Mouse (Mus musculus) midbrain, postnatal 0 days (tissue): ENCODE measurements at regions not wholly inside any gene's neighbourhood (a gene's known extent, or its start where the extent isn't known, plus 50 kb on each side); places are given as distances from the start of the nearest gene placed in this dataset.

ENCODE experiments used
- ATAC-seq: fragments of 200-750 bp; cut with Nextera tagmentation; 2 replicates; pipeline ENCODE4 v1.8.0; 2017; ENCODE audit warnings: moderate number of reproducible peaks, mild to moderate bottlenecking, moderate TSS enrichment, moderate library complexity; ENCODE audit not compliant: low FRiP score
- DNase-seq: peaks from one replicate; pipeline ENCODE4 v3.0.0-alpha.2; 2015; ENCODE audit warnings: low spot score
- H3K27ac ChIP-seq: fragments of 300-500 bp; sonication (generic); 2 replicates; pipeline ENCODE4 v1.5.1; 2014; ENCODE audit warnings: low read depth, mild to moderate bottlenecking, low read length, mixed read lengths
- H3K27me3 ChIP-seq: fragments of 300-500 bp; sonication (generic); 2 replicates; pipeline ENCODE4 v1.6.1; 2014; ENCODE audit warnings: low read length, control low read depth, mixed read lengths; ENCODE audit not compliant: insufficient read depth
- H3K36me3 ChIP-seq: fragments of 300-500 bp; sonication (generic); 2 replicates; pipeline ENCODE4 v1.6.1; 2014; ENCODE audit warnings: low read length, control low read depth, mixed read lengths; ENCODE audit not compliant: insufficient read depth
- H3K4me1 ChIP-seq: fragments of 300-500 bp; sonication (generic); 2 replicates; pipeline ENCODE4 v1.6.1; 2014; ENCODE audit warnings: mild to moderate bottlenecking, control low read depth, antibody characterized with exemption, low read length, mixed read lengths; ENCODE audit not compliant: insufficient read depth
- H3K4me2 ChIP-seq: fragments of 300-500 bp; sonication (generic); 2 replicates; pipeline ENCODE4 v1.6.1; 2014; ENCODE audit warnings: low read depth, mild to moderate bottlenecking, low read length, mixed read lengths; ENCODE audit not compliant: poor library complexity, severe bottlenecking
- H3K4me3 ChIP-seq: fragments of 300-500 bp; sonication (generic); 2 replicates; pipeline ENCODE4 v1.5.1; 2014; ENCODE audit warnings: low read depth, mild to moderate bottlenecking, low read length, moderate library complexity
- H3K9ac ChIP-seq: fragments of 300-500 bp; sonication (generic); replicated peaks from 2 replicates; pipeline ENCODE4 v1.6.1; 2014; ENCODE audit warnings: mild to moderate bottlenecking, low read length, moderate library complexity, mixed read lengths; ENCODE audit not compliant: poor library complexity, severe bottlenecking
- H3K9me3 ChIP-seq: fragments of 300-500 bp; sonication (generic); 2 replicates; pipeline ENCODE4 v1.6.1; 2016; ENCODE audit warnings: low read length, control low read depth
- CTCF ChIP-seq: IDR thresholded peaks from 2 replicates; pipeline ENCODE4 v1.5.1; 2016; ENCODE audit warnings: antibody characterized with exemption, mild to moderate bottlenecking
- WGBS: fragments of 180-500 bp; shearing (Covaris S2); extraction: QIAGEN DNeasy Blood & Tissue Kit; methylation state at CpG from one replicate; pipeline ENCODE4 v1.1.7; 2014; 5-methylcytosine and 5-hydroxymethylcytosine counted together

DNA sequence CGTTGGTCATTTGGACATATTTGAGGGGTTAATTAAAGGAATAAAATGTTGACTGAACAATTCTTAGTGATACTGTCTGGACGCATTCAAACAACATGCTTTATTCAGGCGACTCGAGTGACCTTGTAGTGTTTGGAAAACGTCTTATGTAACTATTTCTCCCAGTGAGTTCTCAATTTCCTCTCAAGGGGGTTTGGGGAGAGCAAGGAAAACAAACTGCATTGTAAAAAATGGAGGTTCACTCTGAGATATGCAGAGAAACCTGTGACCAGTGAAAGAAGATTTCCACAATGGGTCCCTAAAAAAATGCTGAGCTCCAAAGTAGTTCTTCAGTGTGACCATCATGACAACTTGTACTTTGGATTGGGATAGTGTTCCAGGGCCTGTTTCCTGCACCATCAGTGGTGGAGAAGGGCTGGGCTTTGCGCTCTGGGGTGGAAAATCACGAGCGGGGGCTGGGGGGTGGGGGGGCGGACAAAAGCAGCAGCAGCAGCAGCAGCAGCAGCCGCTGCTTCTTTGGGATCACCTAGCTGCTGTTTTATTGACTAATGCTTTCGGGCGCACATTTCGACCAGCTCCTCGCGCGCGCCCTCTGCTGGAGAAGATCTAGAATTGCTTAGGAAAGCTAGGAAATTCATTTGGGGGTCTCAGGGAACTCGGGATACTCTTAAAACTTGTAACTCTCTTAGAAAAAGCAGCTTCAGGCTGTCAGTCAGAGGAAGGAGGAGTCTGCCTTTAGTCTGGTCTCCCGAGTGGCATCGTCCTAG is 100.6 kb upstream of the Ralgapa2 start:
- no peaks in the 10 kb centered on the region for H3K9me3 ChIP-seq
- TF ChIP-seq CTCF = peak; percentile 84
- no peak overlapping the region for H3K27ac ChIP-seq
- H3K36me3 ChIP-seq = no peaks in the 10 kb centered on the region
- WGBS = 6% methylated on average over 20 of the region's 20 CpGs
- H3K27me3 ChIP-seq = no peaks in the 10 kb centered on the region
- no peaks in the 10 kb centered on the region for H3K4me1 ChIP-seq
- peak; percentile 42 for DNase-seq
- H3K4me2 ChIP-seq = peak overlapping the region; percentile 44
- peak; percentile 36; the same call in 1 of the 2 replicates for ATAC-seq
- no peak overlapping the region for H3K4me3 ChIP-seq
- no peak overlapping the region for H3K9ac ChIP-seq

DNA sequence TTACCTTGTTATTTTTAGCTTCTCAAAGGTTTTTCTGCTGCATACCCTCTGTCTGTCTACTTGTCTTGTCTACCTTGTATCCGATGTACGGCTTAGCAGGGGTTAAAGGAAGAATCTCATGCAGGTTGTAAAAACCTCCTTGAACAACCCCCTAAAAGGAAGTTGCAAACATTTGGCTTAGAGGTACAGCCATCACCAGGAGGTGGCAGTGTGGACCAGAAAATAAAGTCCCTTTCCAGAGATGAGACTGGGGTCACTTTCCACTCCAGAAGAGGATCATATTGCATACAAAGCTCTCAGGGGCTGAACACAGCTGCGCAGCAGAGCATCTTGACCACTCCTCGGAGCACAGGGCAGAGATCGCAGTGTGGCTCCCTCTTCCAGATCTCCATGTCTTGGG is 109.0 kb upstream of the Ralgapa2 start:
- Histone ChIP-seq H3K9ac (no peak overlapping the region), H3K27ac (no peak overlapping the region), H3K4me3 (no peak overlapping the region), H3K27me3 (peaks cover 18% of the 10 kb centered on the region), H3K4me1 (no peaks in the 10 kb centered on the region), H3K36me3 (no peaks in the 10 kb centered on the region), H3K4me2 (no peak overlapping the region), H3K9me3 (no peaks in the 10 kb centered on the region)
- DNase-seq = peak; percentile 82
- 12% methylated on average over 5 of the region's 5 CpGs for WGBS
- ATAC-seq = no peak
- peak; percentile 85 for TF ChIP-seq CTCF

DNA sequence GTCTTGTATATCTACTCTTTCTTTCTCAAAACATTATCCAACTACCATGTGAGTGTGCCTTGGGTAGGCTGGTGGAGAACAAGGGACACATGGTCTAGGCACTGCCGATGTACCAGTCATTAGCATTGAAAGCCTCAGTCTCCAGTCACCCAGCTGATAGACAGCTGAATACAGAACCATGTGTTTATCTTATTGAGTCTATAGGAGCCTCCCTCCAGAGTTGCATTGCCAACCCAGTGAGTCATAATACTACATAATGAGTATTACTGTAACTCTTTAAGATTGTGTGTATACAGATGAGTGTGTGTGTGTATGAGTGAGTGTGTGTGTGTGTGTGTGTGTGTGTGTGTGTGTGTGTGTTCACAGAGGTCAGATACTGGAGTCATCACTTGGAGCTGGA is 110.9 kb upstream of the Ralgapa2 start:
- Histone ChIP-seq H3K36me3 (no peaks in the 10 kb centered on the region), H3K4me2 (no peak overlapping the region), H3K4me1 (no peaks in the 10 kb centered on the region), H3K27ac (no peak overlapping the region), H3K9me3 (no peaks in the 10 kb centered on the region), H3K9ac (no peak overlapping the region), H3K27me3 (peaks cover 18% of the 10 kb centered on the region), H3K4me3 (no peak overlapping the region)
- DNase-seq (no peak), ATAC-seq (no peak)
- WGBS = 86% methylated on average over 1 of the region's 1 CpGs
- TF ChIP-seq CTCF = no peak

DNA sequence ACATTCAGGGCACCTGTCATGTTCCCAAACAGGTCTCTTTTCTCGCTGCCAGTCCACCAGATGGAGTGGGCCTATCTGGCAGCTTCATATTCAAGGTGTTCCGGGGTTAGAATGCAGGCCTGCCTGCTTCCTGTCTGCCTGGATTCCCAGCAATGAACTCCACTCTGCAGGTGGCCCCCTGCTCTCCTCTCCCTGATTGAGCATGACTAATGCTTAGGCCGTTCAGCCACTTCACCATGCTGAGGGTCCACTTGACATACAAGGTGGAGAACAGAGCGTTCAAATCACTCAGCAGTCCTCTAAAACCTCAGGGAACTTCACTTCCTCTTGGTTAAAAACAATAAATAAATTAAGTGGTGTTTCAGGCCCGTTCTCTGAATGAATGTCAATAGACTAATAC is 112.1 kb upstream of the Ralgapa2 start:
- Histone ChIP-seq H3K4me1 (no peaks in the 10 kb centered on the region), H3K27ac (no peak overlapping the region), H3K9ac (peak overlapping the region; percentile 29; the same call in 1 of the 2 replicates), H3K36me3 (no peaks in the 10 kb centered on the region), H3K27me3 (peaks cover 17% of the 10 kb centered on the region; the same call in 1 of the 2 replicates), H3K9me3 (no peaks in the 10 kb centered on the region), H3K4me3 (no peak overlapping the region), H3K4me2 (no peak overlapping the region)
- WGBS = 40% methylated on average over 5 of the region's 5 CpGs
- DNase-seq (no peak), ATAC-seq (no peak)
- TF ChIP-seq CTCF = no peak

DNA sequence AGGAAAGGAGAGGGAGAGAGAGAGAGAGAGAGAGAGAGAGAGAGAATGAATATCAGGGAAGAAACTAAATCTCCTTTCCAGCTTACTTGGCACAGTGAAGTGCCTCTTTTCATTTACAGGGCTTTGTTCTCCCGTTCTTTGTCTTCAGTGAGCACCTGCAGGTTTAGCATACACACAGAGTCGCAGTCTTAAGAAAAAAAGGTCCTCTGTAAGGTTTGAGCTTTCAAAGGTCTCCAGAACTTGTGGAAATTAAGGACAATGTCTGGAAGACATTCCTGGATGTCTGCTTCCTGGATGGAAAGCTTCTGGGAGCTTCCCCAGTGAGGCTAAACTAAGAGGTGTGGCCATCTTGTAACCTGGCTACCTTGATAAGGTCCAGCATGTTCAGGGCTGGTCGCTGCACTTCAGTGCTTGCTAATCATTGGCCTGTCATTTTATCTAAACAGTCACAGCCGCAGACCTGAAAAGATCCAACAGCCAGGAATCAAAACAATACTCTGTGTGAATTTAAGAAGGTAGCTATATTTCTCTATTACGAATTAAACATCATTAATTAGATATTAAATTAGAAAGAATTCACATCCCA is 113.1 kb upstream of the Ralgapa2 start:
- Histone ChIP-seq H3K4me1 (no peaks in the 10 kb centered on the region), H3K36me3 (no peaks in the 10 kb centered on the region), H3K4me3 (no peak overlapping the region), H3K27ac (no peak overlapping the region), H3K27me3 (0 out of 2 replicates have a peak, but pooled peaks cover 6% of the 10 kb centered on the region), H3K9me3 (no peaks in the 10 kb centered on the region), H3K9ac (no peak overlapping the region), H3K4me2 (no peak overlapping the region)
- 48% methylated on average over 5 of the region's 5 CpGs for WGBS
- DNase-seq = no peak
- TF ChIP-seq CTCF = no peak
- no peak for ATAC-seq

DNA sequence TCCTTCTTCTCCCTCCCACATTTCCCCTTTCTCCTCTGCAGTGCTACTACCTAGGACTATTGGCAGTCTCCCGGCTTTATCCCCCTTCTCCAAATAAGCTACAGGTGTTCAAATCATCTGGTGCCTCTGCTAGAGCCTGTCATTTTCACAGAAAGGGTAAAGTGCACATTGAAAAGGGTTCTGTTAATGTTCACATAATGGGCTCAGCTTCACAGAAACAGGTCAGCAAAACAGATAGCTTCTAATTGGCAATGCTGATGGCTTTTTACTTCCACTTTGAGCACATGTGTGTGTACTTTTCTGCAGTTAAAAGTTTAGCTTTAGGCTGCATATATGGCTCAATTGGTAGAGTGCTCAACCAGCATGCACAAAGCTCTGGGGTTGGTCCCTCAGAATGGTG is 114.4 kb upstream of the Ralgapa2 start:
- H3K27me3 ChIP-seq = 0 out of 2 replicates have a peak, but pooled peaks cover 8% of the 10 kb centered on the region
- no peaks in the 10 kb centered on the region for H3K9me3 ChIP-seq
- H3K4me1 ChIP-seq = no peaks in the 10 kb centered on the region
- H3K4me2 ChIP-seq = no peak overlapping the region
- H3K27ac ChIP-seq = no peak overlapping the region
- H3K36me3 ChIP-seq = no peaks in the 10 kb centered on the region
- ATAC-seq (no peak), DNase-seq (no peak)
- H3K4me3 ChIP-seq = no peak overlapping the region
- no peak for TF ChIP-seq CTCF
- no peak overlapping the region for H3K9ac ChIP-seq
- 64% methylated on average over 1 of the region's 1 CpGs for WGBS
